Mouse (Mus musculus) heart, adult 2 months (tissue): ENCODE results near the gene Oxsm.

ENCODE experiments used
- CTCF ChIP-seq: fragments of 200-600 bp; IDR thresholded peaks from 2 replicates; pipeline ENCODE4 v1.8.1; 2022; ENCODE audit warnings: antibody characterized with exemption, mild to moderate bottlenecking, moderate library complexity
- EP300 ChIP-seq: fragments of 200-500 bp; IDR thresholded peaks from 2 replicates; pipeline ENCODE4 v1.6.1; 2011; ENCODE audit warnings: low read depth, low read length, control low read depth; ENCODE audit not compliant: insufficient read depth
- POLR2A ChIP-seq: fragments of 200-500 bp; IDR thresholded peaks from 2 replicates; pipeline ENCODE4 v1.6.1; 2011; ENCODE audit warnings: mild to moderate bottlenecking, low read depth, low read length, control low read depth; ENCODE audit not compliant: insufficient read depth

- no peak for TF ChIP-seq CTCF
- TF ChIP-seq POLR2A = no peak
- TF ChIP-seq EP300 = no peak
Measured at GRCm38 (mm10) chr14:16293921-16294320, 44.3 kb upstream of the Oxsm start.
